Mouse (Mus musculus) olfactory bulb, adult 2 months (tissue): Measurements from ENCODE around the gene Mapk8ip3.

Source experiments
- CTCF ChIP-seq: fragments of 200-500 bp; IDR thresholded peaks from 2 replicates; pipeline ENCODE4 v1.5.1; 2012; ENCODE audit warnings: low read depth, mild to moderate bottlenecking, low read length, moderate library complexity; ENCODE audit not compliant: insufficient read depth
- POLR2A ChIP-seq: fragments of 200-500 bp; IDR thresholded peaks from 2 replicates; pipeline ENCODE4 v1.6.1; 2012; ENCODE audit warnings: mild to moderate bottlenecking, low read depth, low read length, moderate library complexity; ENCODE audit not compliant: insufficient read depth

DNA sequence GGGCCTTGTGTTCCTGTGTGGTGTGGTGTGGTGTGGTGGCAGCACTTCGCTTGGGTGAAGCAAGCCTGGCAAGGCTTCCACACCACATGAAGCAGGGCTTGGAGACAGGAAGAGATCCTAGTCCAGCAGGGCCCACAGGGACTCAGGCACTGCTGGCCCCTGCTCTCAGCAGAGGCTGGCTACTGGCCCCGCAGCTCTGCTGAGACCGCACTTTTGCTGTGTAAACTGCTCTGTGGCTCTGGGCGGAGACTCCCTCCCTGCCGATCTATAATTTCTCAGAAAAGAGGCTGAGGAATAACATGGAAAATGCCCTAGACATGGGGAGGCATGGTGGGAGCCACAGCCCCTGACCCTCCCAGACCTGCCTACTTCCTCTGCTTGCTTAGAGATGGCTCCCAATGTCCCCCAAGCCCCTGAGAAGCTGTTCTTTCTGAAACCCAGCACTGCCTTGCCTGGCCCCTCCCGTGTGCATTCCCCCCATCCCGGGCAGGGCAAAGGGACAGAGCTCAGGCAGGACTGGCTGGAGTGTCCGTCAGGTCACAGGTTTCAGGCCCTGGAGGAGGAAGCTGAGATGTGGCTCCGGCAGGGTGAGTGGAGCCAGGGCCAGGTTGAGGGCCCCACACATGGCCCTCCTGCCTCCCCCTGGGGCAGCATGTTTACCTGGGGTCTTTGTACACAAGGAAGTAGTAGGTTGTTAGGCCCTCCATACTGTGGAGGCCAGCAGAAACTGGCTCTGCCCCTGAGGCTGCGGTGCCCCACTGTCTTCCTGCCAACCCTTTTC, 59.3 kb downstream of the Mapk8ip3 start:
- TF ChIP-seq POLR2A (no peak), CTCF (no peak)
